Mouse (Mus musculus): ENCODE data around the gene Dlgap1. TPM values are rescaled to one million over a fixed set of nuclear protein-coding genes. Genes with fewer than 3 reads are reported as not detected.
"Not testable (repeated sequence)": the region's sequence is repeated elsewhere in the genome, so short reads cannot be mapped to it uniquely, and the experiment has no call there.

Gene Dlgap1
- polyA plus RNA-seq, 1 experiment from 2014 or later, result 2.9 TPM

DNA sequence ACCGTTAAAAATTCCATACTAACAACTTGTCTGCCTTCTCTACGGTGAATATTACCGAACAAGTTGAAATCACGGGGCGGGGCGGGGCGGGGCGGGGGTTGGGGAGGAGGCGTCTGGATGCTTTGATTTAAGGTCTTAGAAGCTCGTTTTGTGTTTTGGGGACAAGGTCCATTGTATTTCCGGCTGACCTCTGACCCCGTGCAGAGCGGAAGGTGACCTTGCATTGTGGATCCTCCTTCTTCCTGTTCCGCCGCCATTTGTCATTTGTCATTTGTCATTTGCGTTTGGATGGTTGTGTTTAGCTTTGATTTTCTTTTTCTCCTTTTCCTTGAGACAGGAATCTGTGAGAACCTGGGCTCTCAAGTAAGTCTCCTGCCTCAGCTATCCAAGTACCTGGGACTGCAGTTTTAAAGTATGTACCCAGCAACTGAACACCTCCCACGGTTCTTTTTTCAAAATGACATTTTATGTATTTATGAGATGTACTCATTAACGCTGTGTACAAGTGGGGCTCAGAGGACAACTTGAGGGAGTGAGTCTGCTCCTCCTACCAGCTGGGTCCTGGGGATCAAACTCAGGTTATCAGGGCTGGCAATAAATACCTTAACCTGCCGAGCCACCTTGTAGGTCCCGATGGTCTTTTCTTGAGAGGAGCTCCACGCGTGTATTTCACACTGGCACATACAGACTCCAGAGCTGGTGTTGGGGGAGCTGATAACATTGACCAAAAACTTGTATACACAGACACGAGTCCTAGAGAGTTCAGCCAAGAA lies 861.3 kb downstream of the Dlgap1 start:
- H3K4me3 ChIP-seq (ENCODE audit: low read depth, low read length), result no peak overlapping the region
- H3K27ac ChIP-seq (ENCODE audit: low read depth), result no peak overlapping the region
- H3K27me3 ChIP-seq (replicated peaks; ENCODE audit: control insufficient read depth, insufficient read depth, low read length), result no peaks in the 10 kb centered on the region; the same call in 1 of the 2 replicates
- H3K9ac ChIP-seq (ENCODE audit: low read length), result no peak overlapping the region
- no peaks in the 10 kb centered on the region for H3K9me3 ChIP-seq (ENCODE audit: control insufficient read depth, low read length)
- WGBS, result 78% methylated on average over 23 of the region's 23 CpGs
- no peak for ATAC-seq (replicated peaks; ENCODE audit: low FRiP score, low TSS enrichment, low read depth)
- DNase-seq (ENCODE audit: low spot score), result no peak
- no peaks in the 10 kb centered on the region for H3K36me3 ChIP-seq (ENCODE audit: control insufficient read depth, insufficient read depth, low read length)
- peaks cover 7% of the 10 kb centered on the region for H3K4me1 ChIP-seq (replicated peaks; ENCODE audit: control insufficient read depth, insufficient read depth, low read length)
- H3K4me2 ChIP-seq (ENCODE audit: low read length), result no peak overlapping the region

DNA sequence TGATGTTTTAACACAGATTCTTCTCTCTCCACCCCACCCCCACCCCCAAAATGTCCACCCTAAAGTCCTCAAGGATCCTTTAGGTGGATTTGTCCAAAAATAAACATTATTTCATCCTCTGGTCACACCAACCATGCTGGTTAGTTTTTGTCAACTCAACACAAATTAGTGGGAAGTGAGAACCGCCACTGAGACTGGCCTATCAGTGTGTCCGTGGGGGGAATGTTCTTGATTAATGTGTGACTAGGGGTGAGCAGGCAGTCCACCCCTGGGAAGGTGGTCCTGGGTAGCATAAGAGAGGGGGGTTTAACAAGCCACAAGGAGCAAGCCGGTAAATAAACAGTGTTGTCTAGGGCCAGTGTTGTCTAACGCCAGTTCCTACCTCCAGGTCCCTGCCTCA lies 862.7 kb downstream of the Dlgap1 start:
- WGBS, result 49% methylated on average over 4 of the region's 4 CpGs

DNA sequence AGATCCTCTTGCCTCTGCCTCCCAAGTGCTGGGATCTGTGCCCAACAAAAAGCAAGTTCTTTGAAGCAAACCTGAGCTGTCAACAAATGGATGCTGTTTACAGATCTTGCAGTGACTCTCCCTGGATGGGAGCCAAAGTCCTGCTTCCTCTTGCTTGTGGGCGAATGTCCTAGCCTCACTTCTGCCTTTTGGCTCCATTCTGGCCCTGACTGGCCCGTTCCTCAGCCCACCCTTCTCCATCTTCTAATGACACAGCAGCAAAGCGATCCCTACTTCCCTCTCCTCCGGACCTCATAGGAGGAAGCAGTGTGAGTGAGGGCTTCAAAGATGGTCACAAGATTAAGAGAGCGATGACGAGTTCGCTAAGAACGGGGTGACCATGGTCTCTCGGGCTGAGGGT lies 863.7 kb downstream of the Dlgap1 start:
- H3K4me1 ChIP-seq (replicated peaks; ENCODE audit: control insufficient read depth, insufficient read depth, low read length), result peaks cover 7% of the 10 kb centered on the region

More for the DNA sequence above, 862.7 kb downstream of the Dlgap1 start:
- H3K36me3 ChIP-seq (ENCODE audit: control insufficient read depth, insufficient read depth, low read length), result no peaks in the 10 kb centered on the region
- DNase-seq (ENCODE audit: low spot score), result no peak
- H3K27ac ChIP-seq (ENCODE audit: low read depth), result no peak overlapping the region
- no peak for ATAC-seq (replicated peaks; ENCODE audit: low FRiP score, low TSS enrichment, low read depth)
- peaks cover 7% of the 10 kb centered on the region for H3K4me1 ChIP-seq (replicated peaks; ENCODE audit: control insufficient read depth, insufficient read depth, low read length)
- no peak overlapping the region for H3K9ac ChIP-seq (ENCODE audit: low read length)
- H3K4me3 ChIP-seq (ENCODE audit: low read depth, low read length), result no peak overlapping the region
- H3K9me3 ChIP-seq (ENCODE audit: control insufficient read depth, low read length), result no peaks in the 10 kb centered on the region
- H3K4me2 ChIP-seq (ENCODE audit: low read length), result no peak overlapping the region
- H3K27me3 ChIP-seq (replicated peaks; ENCODE audit: control insufficient read depth, insufficient read depth, low read length), result no peaks in the 10 kb centered on the region; the same call in 1 of the 2 replicates

GRCm38 (mm10) chr17:70834430-70834965 lies 865.6 kb downstream of the Dlgap1 start:
- 3% methylated on average over 29 of the region's 29 CpGs for WGBS
- ATAC-seq (replicated peaks; ENCODE audit: low FRiP score, low TSS enrichment, low read depth) (peak; percentile 77), DNase-seq (ENCODE audit: low spot score) (peak; percentile 80)
- H3K36me3 ChIP-seq (ENCODE audit: control insufficient read depth, insufficient read depth, low read length), result 0 out of 2 replicates have a peak, but pooled peaks cover 6% of the 10 kb centered on the region
- H3K4me3 ChIP-seq (ENCODE audit: low read depth, low read length), result peak overlapping the region; percentile 33
- peak overlapping the region; percentile 27; the same call in 1 of the 2 replicates for H3K9ac ChIP-seq (ENCODE audit: low read length)
- peak overlapping the region; percentile 71 for H3K4me2 ChIP-seq (ENCODE audit: low read length)
- peak overlapping the region; percentile 62 for H3K27ac ChIP-seq (ENCODE audit: low read depth)
- H3K27me3 ChIP-seq (replicated peaks; ENCODE audit: control insufficient read depth, insufficient read depth, low read length), result no peaks in the 10 kb centered on the region; the same call in 1 of the 2 replicates
- H3K9me3 ChIP-seq (ENCODE audit: control insufficient read depth, low read length), result no peaks in the 10 kb centered on the region
- peaks cover 7% of the 10 kb centered on the region for H3K4me1 ChIP-seq (replicated peaks; ENCODE audit: control insufficient read depth, insufficient read depth, low read length)

More for the DNA sequence above, 863.7 kb downstream of the Dlgap1 start:
- Histone ChIP-seq H3K9ac (ENCODE audit: low read length) (no peak overlapping the region), H3K27ac (ENCODE audit: low read depth) (no peak overlapping the region), H3K36me3 (ENCODE audit: control insufficient read depth, insufficient read depth, low read length) (no peaks in the 10 kb centered on the region), H3K4me3 (ENCODE audit: low read depth, low read length) (no peak overlapping the region), H3K9me3 (ENCODE audit: control insufficient read depth, low read length) (no peaks in the 10 kb centered on the region), H3K4me2 (ENCODE audit: low read length) (no peak overlapping the region), H3K27me3 (replicated peaks; ENCODE audit: control insufficient read depth, insufficient read depth, low read length) (no peaks in the 10 kb centered on the region; the same call in 1 of the 2 replicates)
- ATAC-seq (replicated peaks; ENCODE audit: low FRiP score, low TSS enrichment, low read depth), result no peak
- WGBS, result 88% methylated on average over 9 of the region's 9 CpGs
- no peak for DNase-seq (ENCODE audit: low spot score)

DNA sequence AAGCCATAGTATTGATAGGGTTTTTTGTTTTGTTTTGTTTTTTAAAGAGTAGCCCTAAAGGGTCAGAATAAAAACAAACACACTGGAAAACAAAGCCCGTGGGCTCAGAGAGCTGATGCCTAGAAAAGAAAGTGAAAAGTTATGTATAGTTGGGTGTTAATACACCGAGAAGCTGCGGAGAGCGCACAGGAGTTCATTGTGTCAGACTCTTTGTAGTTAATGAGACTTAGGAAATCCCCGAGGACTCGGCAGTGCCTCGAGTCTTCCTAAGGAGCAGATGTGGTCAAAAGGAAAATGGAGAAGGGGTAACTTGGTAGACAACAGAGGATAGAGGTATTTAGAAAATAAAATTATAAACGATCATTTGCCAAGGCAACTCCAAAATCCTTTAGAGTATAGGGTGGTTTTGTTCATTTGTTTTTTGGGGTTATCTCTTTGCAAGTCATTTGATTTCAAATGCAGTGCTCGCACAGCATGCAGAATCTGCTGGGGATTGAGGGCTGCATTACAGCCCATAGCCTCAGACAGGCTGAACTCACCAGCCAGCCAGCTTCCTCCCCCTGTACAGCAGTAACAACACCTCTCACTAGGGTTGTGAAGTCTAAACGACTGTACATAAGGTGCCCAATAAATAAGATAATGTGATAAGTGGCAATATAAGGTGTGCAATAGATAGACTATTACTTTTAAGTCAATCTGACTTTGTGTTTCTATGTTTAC lies 866.4 kb downstream of the Dlgap1 start:
- Histone ChIP-seq H3K27ac (ENCODE audit: low read depth) (peak overlapping the region; percentile 62), H3K4me2 (ENCODE audit: low read length) (peak overlapping the region; percentile 71), H3K9ac (ENCODE audit: low read length) (peak overlapping the region; percentile 27; the same call in 1 of the 2 replicates), H3K36me3 (ENCODE audit: control insufficient read depth, insufficient read depth, low read length) (peaks cover 14% of the 10 kb centered on the region), H3K27me3 (replicated peaks; ENCODE audit: control insufficient read depth, insufficient read depth, low read length) (no peaks in the 10 kb centered on the region; the same call in 1 of the 2 replicates), H3K4me3 (ENCODE audit: low read depth, low read length) (peak overlapping the region; percentile 33), H3K9me3 (ENCODE audit: control insufficient read depth, low read length) (no peaks in the 10 kb centered on the region), H3K4me1 (replicated peaks; ENCODE audit: control insufficient read depth, insufficient read depth, low read length) (peaks cover 7% of the 10 kb centered on the region)
- WGBS, result 7% methylated on average over 10 of the region's 10 CpGs
- ATAC-seq (replicated peaks; ENCODE audit: low FRiP score, low TSS enrichment, low read depth) (peak; percentile 38; the same call in 1 of the 2 replicates), DNase-seq (ENCODE audit: low spot score) (no peak)

DNA sequence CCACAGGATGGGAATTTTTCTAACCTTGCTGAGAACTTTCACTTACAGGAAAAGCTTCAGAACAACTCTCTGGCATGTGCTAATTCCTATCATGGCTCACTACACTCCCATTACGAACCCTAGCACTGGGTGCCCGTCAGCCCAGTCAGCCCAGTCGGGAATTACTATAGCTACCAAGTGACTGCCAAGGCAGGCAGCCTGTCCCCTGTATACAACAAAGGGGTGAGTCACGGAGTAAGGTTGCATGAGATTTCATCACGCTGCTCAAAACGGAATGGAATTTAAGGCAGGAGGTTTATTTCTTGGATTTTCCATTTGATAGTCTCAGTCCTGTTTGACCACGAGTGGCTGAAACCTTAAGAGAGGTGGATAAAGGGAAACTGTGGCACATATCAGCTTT lies 867.9 kb downstream of the Dlgap1 start:
- Histone ChIP-seq H3K9ac (ENCODE audit: low read length) (no peak overlapping the region), H3K4me1 (replicated peaks; ENCODE audit: control insufficient read depth, insufficient read depth, low read length) (peaks cover 7% of the 10 kb centered on the region), H3K27ac (ENCODE audit: low read depth) (no peak overlapping the region), H3K36me3 (ENCODE audit: control insufficient read depth, insufficient read depth, low read length) (peaks cover 17% of the 10 kb centered on the region), H3K4me2 (ENCODE audit: low read length) (no peak overlapping the region), H3K4me3 (ENCODE audit: low read depth, low read length) (no peak overlapping the region), H3K9me3 (ENCODE audit: control insufficient read depth, low read length) (no peaks in the 10 kb centered on the region), H3K27me3 (replicated peaks; ENCODE audit: control insufficient read depth, insufficient read depth, low read length) (no peaks in the 10 kb centered on the region; the same call in 1 of the 2 replicates)
- ATAC-seq (replicated peaks; ENCODE audit: low FRiP score, low TSS enrichment, low read depth) (no peak), DNase-seq (ENCODE audit: low spot score) (no peak)
- 62% methylated on average over 7 of the region's 7 CpGs for WGBS

GRCm38 (mm10) chr17:70837474-70837873 lies 868.6 kb downstream of the Dlgap1 start:
- not testable (repeated sequence) for H3K27ac ChIP-seq (ENCODE audit: low read depth); H3K27me3 ChIP-seq (replicated peaks; ENCODE audit: control insufficient read depth, insufficient read depth, low read length); H3K4me1 ChIP-seq (replicated peaks; ENCODE audit: control insufficient read depth, insufficient read depth, low read length); DNase-seq (ENCODE audit: low spot score); H3K4me3 ChIP-seq (ENCODE audit: low read depth, low read length); H3K9ac ChIP-seq (ENCODE audit: low read length); H3K9me3 ChIP-seq (ENCODE audit: control insufficient read depth, low read length); ATAC-seq (replicated peaks; ENCODE audit: low FRiP score, low TSS enrichment, low read depth); H3K4me2 ChIP-seq (ENCODE audit: low read length)
- 94% methylated on average over 6 of the region's 6 CpGs for WGBS
- H3K36me3 ChIP-seq (ENCODE audit: control insufficient read depth, insufficient read depth, low read length), result peaks cover 21% of the 10 kb centered on the region

- H3K36me3 ChIP-seq (ENCODE audit: control insufficient read depth, insufficient read depth, low read length), result peaks cover 25% of the 10 kb centered on the region
- no peak overlapping the region for H3K9ac ChIP-seq (ENCODE audit: low read length)
- H3K4me2 ChIP-seq (ENCODE audit: low read length), result no peak overlapping the region
- no peak overlapping the region for H3K4me3 ChIP-seq (ENCODE audit: low read depth, low read length)
- no peaks in the 10 kb centered on the region; the same call in 1 of the 2 replicates for H3K27me3 ChIP-seq (replicated peaks; ENCODE audit: control insufficient read depth, insufficient read depth, low read length)
- H3K27ac ChIP-seq (ENCODE audit: low read depth), result no peak overlapping the region
- ATAC-seq (replicated peaks; ENCODE audit: low FRiP score, low TSS enrichment, low read depth) (no peak), DNase-seq (ENCODE audit: low spot score) (no peak)
- H3K4me1 ChIP-seq (replicated peaks; ENCODE audit: control insufficient read depth, insufficient read depth, low read length), result peaks cover 7% of the 10 kb centered on the region
- H3K9me3 ChIP-seq (ENCODE audit: control insufficient read depth, low read length), result no peaks in the 10 kb centered on the region
- WGBS, result 72% methylated on average over 7 of the region's 7 CpGs
Observed at GRCm38 (mm10) chr17:70838031-70838430, 869.2 kb downstream of the Dlgap1 start.
